Mouse (Mus musculus) C2C12 (cell line): Measurements from ENCODE around the gene Olfr1381. TPM values are rescaled to one million over a fixed set of nuclear protein-coding genes. Genes with fewer than 3 reads are reported as not detected.
"Not testable (repeated sequence)": the region's sequence is repeated elsewhere in the genome, so short reads cannot be mapped to it uniquely, and the experiment has no call there.

Experiments used
- H3K27me3 ChIP-seq: one replicate; pipeline ENCODE4 v1.6.1; 2011; ENCODE audit not compliant: control insufficient read depth, insufficient read depth, insufficient read length
- H3K36me3 ChIP-seq: one replicate; pipeline ENCODE4 v1.6.1; 2011; ENCODE audit not compliant: control insufficient read depth, insufficient read depth
- H3K4me3 ChIP-seq: one replicate; pipeline ENCODE4 v1.5.1; 2011; ENCODE audit warnings: mild to moderate bottlenecking, control low read depth; ENCODE audit not compliant: poor library complexity, insufficient read depth, severe bottlenecking
- H3K79me2 ChIP-seq: one replicate; pipeline ENCODE4 v1.6.1; 2011; ENCODE audit not compliant: control insufficient read depth, insufficient read depth
- H3K79me3 ChIP-seq: one replicate; pipeline ENCODE4 v1.6.1; 2011; ENCODE audit warnings: low read depth, control low read depth
- H3ac ChIP-seq: one replicate; pipeline ENCODE3; 2011; ENCODE audit warnings: low read depth; ENCODE audit not compliant: control insufficient read depth, insufficient read length
- CEBPB ChIP-seq: IDR thresholded peaks from one replicate; pipeline ENCODE4 v1.6.1; 2011; ENCODE audit warnings: low read depth, mild to moderate bottlenecking, control low read depth, moderate library complexity
- CTCF ChIP-seq: IDR thresholded peaks from one replicate; pipeline ENCODE4 v1.5.1; 2011; ENCODE audit not compliant: control insufficient read depth, insufficient read depth, insufficient read length
- FOSL1 ChIP-seq: IDR thresholded peaks from one replicate; pipeline ENCODE4 v1.8.0; 2011; ENCODE audit warnings: mild to moderate bottlenecking, low read length; ENCODE audit not compliant: poor library complexity, insufficient read depth, severe bottlenecking
- MAX ChIP-seq: IDR thresholded peaks from one replicate; pipeline ENCODE4 v1.6.1; 2011; ENCODE audit warnings: mild to moderate bottlenecking, control low read depth
- MYOD1 ChIP-seq: IDR thresholded peaks from one replicate; pipeline ENCODE4 v1.6.1; 2011; ENCODE audit warnings: low read depth; ENCODE audit not compliant: control insufficient read depth, insufficient read length
- MYOG ChIP-seq: IDR thresholded peaks from one replicate; pipeline ENCODE4 v1.6.1; 2011; ENCODE audit not compliant: control insufficient read depth, insufficient read length; ENCODE audit errors: extremely low read depth
- USF1 ChIP-seq: IDR thresholded peaks from one replicate; pipeline ENCODE4 v1.6.1; 2011; ENCODE audit warnings: low read depth, mild to moderate bottlenecking, control low read depth, moderate library complexity
- long read RNA-seq, 2 experiments: library from polyadenylated mRNA; unstranded; transcript quantifications; one replicate each; pipeline ENCODE4 v2.0.0; 2019 to 2020
- polyA plus RNA-seq: library from polyadenylated mRNA; unstranded; fragments of >200 nt; fragmentation: generic; extraction: Trizol; gene quantifications from one replicate; pipeline ENCODE4 v1.2.1, GENCODE M21; 2012; ENCODE audit warnings: missing spikeins

Gene Olfr1381
- polyA plus RNA-seq = not detected
- long read RNA-seq, experiment 1 = 0 reads
- long read RNA-seq, experiment 2 = 0 reads

DNA sequence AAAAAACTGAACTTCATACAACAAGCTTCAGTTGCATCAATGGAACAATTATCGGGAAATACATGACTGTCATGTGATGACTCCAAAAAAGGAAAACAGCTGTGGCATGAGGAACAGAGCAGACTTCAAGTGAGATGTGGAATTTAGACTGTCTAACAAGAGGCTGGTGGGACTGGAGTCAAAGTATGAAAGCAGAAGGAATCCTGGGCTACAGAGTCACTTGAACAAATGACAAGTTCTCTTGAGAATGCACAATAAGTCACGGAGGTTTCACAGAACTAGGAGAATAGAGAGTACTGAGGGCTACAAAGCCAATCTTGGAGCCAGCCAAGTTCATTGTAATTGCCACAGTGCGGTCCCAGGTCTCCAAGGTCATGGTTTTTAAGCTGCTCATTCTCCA lies at the start of gene Olfr1381:
Gene Olfr1381 (plus strand): TSS at position 301 of the 400 bp plus-strand sequence.
- H3K79me2 ChIP-seq, H3ac ChIP-seq, H3K4me3 ChIP-seq, H3K79me3 ChIP-seq, H3K27me3 ChIP-seq, H3K36me3 ChIP-seq: not testable (repeated sequence)

DNA sequence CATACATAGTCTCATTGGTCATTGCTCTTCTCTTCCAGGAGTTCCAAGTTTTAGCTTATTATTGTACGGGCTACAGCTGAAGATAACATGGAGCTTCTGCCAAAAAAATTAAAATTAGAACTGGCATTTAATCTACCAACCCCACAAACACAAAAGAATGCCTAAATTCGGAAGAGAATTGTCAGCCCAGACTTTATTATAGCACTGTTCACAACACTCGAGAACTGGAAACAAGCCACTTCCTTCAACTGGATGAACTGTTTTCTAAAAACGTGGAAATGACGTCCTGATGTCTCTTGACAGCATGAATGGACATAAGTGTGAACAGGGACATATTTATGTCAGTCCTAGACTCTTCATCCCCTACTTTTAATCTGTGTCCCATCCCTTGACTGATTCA lies 25.2 kb upstream of the Olfr1381 start:
- TF ChIP-seq USF1 (no peak), MYOG (no peak), FOSL1 (no peak), CTCF (no peak), CEBPB (no peak), MAX (no peak), MYOD1 (no peak)
- no peaks in the 10 kb centered on the region for H3K36me3 ChIP-seq

DNA sequence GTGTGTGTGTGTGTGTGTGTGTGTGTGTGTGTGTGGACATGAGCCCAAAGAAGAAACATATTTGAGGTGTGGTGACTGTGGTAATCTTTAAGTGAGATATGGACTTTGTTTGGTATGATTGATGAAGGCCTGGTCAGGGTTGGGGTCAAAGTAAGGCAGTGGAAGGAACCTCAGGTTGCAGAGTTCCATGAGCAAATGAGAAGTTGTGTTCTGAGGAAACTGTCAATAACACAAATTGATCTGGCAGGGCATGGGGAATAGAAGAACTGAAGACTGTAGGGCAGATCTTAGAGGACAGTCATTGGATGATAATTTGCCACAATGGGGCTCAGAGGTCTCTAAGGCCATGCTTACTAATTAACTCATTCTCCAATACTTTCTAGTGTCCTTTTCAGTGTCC lies 23.9 kb upstream of the Olfr1381 start, which contains the start of gene Olfr1383:
Gene Olfr1383 (plus strand): TSS at position 301 of the 400 bp plus-strand sequence.
- H3K79me3 ChIP-seq = no peaks in the 10 kb centered on the region
- no peak within 1 kb of the TSS for H3K4me3 ChIP-seq
- no peak within 1 kb of the TSS for H3ac ChIP-seq
- H3K79me2 ChIP-seq = no peaks in the 10 kb centered on the region
- no peaks in the 10 kb centered on the region for H3K36me3 ChIP-seq
- no peaks in the 10 kb centered on the region for H3K27me3 ChIP-seq
- TF ChIP-seq MYOG (no peak), CTCF (no peak), MYOD1 (no peak), CEBPB (no peak), MAX (no peak)

More for the DNA sequence above, 25.2 kb upstream of the Olfr1381 start:
- Histone ChIP-seq H3ac (no peak overlapping the region), H3K79me2 (no peaks in the 10 kb centered on the region), H3K4me3 (no peak overlapping the region), H3K79me3 (no peaks in the 10 kb centered on the region), H3K27me3 (no peaks in the 10 kb centered on the region)

DNA sequence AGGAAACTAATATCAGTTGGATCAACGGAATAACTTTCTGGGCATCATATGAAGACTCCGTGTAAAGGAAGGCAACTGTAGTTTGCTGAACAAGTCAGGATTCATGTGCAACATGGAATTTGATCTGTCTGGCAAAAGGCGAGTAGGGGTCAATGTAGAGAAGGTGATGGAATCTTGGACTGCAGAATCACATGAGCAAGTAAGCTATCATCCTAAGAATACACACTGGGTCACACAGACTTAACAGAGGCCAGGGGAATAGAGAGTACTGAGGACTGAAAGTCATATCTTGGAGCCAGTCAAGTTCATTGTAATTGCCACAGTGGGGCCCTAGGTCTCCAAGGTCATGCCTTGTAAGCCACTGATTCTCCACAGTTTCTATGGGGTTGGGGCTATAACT lies 15.3 kb upstream of the Olfr1381 start, which contains the start of gene Olfr1382:
Gene Olfr1382 (plus strand): TSS at position 301 of the 400 bp plus-strand sequence.
- Histone ChIP-seq H3ac (no peak within 1 kb of the TSS), H3K36me3 (no peaks in the 10 kb centered on the region), H3K4me3 (no peak within 1 kb of the TSS), H3K79me3 (no peaks in the 10 kb centered on the region), H3K79me2 (no peaks in the 10 kb centered on the region), H3K27me3 (no peaks in the 10 kb centered on the region)
- TF ChIP-seq USF1 (no peak), MYOG (no peak), CEBPB (no peak), CTCF (no peak), MYOD1 (no peak), MAX (no peak), FOSL1 (no peak)

DNA sequence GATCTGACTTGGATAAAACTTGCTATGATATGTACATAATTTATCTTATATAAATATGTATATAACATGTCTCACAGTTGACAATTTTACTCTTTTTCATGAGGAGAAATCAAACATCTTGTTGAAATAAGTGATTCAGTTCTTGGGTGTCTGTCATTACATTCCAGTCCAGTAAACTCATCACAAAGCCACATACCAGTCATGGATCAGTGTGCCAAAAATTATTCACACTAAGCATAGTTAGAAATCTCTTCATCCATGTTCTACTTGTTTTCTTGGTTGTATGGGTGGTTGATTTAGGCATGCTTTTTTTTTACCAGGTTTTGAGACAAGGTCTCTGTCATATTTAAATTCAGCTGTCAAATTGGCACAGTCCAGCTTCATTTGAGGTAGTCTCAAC lies 10.5 kb upstream of the Olfr1381 start:
- Histone ChIP-seq H3ac (no peak overlapping the region), H3K79me3 (no peaks in the 10 kb centered on the region), H3K27me3 (no peaks in the 10 kb centered on the region), H3K36me3 (no peaks in the 10 kb centered on the region), H3K79me2 (no peaks in the 10 kb centered on the region), H3K4me3 (no peak overlapping the region)
- no peak for TF ChIP-seq CTCF
- no peak for TF ChIP-seq MYOD1
- no peak for TF ChIP-seq FOSL1
- TF ChIP-seq CEBPB = no peak
- no peak for TF ChIP-seq MYOG
- no peak for TF ChIP-seq USF1
- no peak for TF ChIP-seq MAX

DNA sequence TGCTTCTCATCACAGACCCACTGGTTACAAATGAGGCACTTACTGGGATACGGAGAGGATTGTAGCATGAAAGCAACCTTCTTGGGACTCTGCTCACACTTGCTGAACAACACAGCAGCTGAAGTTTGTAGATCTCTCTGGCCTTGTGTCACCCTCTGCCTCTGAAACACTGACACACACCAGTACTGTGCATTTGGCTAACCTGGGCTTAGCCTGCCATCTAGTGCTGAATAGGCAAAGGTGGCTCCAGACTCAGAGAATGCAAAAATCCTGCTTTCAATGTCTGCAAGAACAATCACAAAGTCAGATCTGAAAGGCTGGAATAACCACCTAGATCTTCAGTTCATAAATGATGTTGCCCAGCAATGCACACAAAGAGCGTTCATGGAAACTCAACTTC lies 6.6 kb upstream of the Olfr1381 start:
- not testable (repeated sequence) for H3K79me3 ChIP-seq, H3K79me2 ChIP-seq, H3K36me3 ChIP-seq, H3K27me3 ChIP-seq, H3K4me3 ChIP-seq, H3ac ChIP-seq

DNA sequence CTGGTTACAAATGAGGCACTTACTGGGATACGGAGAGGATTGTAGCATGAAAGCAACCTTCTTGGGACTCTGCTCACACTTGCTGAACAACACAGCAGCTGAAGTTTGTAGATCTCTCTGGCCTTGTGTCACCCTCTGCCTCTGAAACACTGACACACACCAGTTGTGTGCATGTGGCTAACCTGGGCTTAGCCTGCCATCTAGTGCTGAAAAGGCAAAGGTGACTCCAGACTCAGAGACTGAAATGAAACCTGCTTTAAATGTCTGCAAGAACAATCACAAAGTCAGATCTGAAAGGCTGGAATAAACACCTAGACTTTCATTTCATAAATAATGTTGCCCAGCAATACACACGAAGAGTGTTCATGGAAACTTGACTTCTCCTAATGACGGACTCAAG lies 10.8 kb downstream of the Olfr1381 start:
- not testable (repeated sequence) for H3K4me3 ChIP-seq, H3K36me3 ChIP-seq, H3ac ChIP-seq, H3K79me2 ChIP-seq, H3K27me3 ChIP-seq, H3K79me3 ChIP-seq

DNA sequence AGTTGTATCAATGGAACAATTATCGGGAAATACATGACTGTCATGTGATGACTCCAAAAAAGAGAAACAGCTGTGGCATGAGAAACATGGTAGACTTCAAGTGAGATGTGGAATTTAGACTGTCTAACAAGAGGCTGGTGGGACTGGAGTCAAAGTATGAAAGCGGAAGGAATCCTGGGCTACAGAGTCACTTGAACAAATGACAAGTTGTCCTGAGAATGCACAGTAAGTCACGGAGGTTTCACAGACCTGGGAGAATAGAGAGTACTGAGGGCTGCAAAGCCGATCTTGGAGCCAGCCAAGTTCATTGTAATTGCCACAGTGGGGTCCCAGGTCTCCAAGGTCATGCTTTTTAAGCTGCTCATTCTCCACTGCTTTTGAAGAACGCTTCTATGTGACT lies 13.3 kb downstream of the Olfr1381 start, which contains the start of gene Olfr1380:
Gene Olfr1380 (plus strand): TSS at position 301 of the 400 bp plus-strand sequence.
- not testable (repeated sequence) for H3K79me2 ChIP-seq, H3K27me3 ChIP-seq, H3ac ChIP-seq, H3K36me3 ChIP-seq, H3K4me3 ChIP-seq, H3K79me3 ChIP-seq

DNA sequence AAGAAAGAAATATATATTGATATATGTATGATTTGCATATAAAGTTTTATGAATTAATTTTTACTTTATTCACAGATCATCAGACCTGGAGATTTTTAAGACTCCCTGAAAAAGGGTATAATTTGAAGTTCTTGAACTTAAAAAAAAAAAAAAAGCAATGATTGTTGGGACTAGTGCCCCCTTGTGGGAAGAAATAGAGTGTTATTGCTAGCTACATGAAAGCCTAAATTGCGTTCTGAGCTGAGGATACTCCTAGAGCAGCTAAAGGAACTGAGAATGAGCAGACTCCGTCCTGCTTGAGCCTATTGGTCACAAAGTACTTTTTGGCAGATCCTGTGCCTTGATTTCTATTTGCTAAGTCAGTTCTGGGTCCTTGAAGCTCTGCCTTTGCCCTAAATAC lies 31.8 kb downstream of the Olfr1381 start:
- H3K36me3 ChIP-seq, H3K79me2 ChIP-seq, H3ac ChIP-seq, H3K4me3 ChIP-seq, H3K27me3 ChIP-seq, H3K79me3 ChIP-seq: not testable (repeated sequence)

DNA sequence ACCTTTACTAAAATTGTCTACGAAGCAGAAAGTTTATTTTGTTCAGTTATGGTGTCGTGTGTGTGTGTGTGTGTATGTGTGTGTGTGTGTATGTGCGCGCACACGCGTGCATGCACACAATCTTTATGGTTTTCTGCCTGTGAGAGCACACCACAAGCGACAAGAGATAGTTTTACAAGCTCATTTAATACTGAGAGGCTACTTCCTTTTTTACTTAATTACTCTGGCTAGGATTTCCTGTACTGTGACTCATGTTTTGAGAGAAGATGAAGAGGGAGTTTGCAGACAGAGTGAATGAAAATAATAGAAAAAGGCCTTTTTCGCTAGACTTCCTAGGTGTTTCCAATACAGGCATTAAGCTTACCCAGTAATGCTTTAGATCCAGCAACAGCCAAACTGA lies 37.2 kb downstream of the Olfr1381 start:
- not testable (repeated sequence) for H3K79me3 ChIP-seq, H3K79me2 ChIP-seq, H3ac ChIP-seq, H3K4me3 ChIP-seq, H3K36me3 ChIP-seq, H3K27me3 ChIP-seq
